Mouse (Mus musculus) limb, embryonic 10.5 days (tissue): Measurements from ENCODE around the gene Adamts17. TPM values are rescaled to one million over a fixed set of nuclear protein-coding genes. Genes with fewer than 3 reads are reported as not detected.
A peak's percentile ranks its signal among the peaks of the same experiment; 100 is the strongest.

Experiments
- DNase-seq: peaks from one replicate; pipeline ENCODE4 v3.0.0-alpha.2; 2017; ENCODE audit warnings: low spot score
- H3K27ac ChIP-seq: fragments of 300-500 bp; sonication (generic); 2 replicates; pipeline ENCODE4 v1.5.1; 2016; ENCODE audit warnings: mild to moderate bottlenecking
- H3K27me3 ChIP-seq: fragments of 300-500 bp; sonication (generic); 2 replicates; pipeline ENCODE4 v1.6.1; 2016; ENCODE audit warnings: low read depth, mild to moderate bottlenecking; ENCODE audit not compliant: poor library complexity, severe bottlenecking
- H3K36me3 ChIP-seq: fragments of 300-500 bp; sonication (generic); 2 replicates; pipeline ENCODE4 v1.6.1; 2016; ENCODE audit warnings: mild to moderate bottlenecking, moderate library complexity
- H3K4me1 ChIP-seq: fragments of 300-500 bp; sonication (generic); 2 replicates; pipeline ENCODE4 v1.6.1; 2016
- H3K4me3 ChIP-seq: fragments of 300-500 bp; sonication (generic); 2 replicates; pipeline ENCODE4 v1.5.1; 2016; ENCODE audit warnings: mild to moderate bottlenecking, moderate library complexity
- H3K9me3 ChIP-seq: fragments of 300-500 bp; sonication (generic); replicated peaks from 2 replicates; pipeline ENCODE4 v1.6.1; 2016; ENCODE audit warnings: mild to moderate bottlenecking
- WGBS: fragments of 180-500 bp; shearing (Covaris S2); methylation state at CpG from one replicate; pipeline ENCODE4 v1.1.7; 2016; 5-methylcytosine and 5-hydroxymethylcytosine counted together
- polyA plus RNA-seq: library from polyadenylated mRNA; unstranded; fragments of >200 nt; fragmentation: Nextera tagmentation; extraction: Ambion mirVana; gene quantifications from 2 replicates; pipeline ENCODE4 v1.2.1, GENCODE M21; 2016

The Adamts17 gene
- 4.4 and 6.7 TPM in 2 replicates for polyA plus RNA-seq

DNA sequence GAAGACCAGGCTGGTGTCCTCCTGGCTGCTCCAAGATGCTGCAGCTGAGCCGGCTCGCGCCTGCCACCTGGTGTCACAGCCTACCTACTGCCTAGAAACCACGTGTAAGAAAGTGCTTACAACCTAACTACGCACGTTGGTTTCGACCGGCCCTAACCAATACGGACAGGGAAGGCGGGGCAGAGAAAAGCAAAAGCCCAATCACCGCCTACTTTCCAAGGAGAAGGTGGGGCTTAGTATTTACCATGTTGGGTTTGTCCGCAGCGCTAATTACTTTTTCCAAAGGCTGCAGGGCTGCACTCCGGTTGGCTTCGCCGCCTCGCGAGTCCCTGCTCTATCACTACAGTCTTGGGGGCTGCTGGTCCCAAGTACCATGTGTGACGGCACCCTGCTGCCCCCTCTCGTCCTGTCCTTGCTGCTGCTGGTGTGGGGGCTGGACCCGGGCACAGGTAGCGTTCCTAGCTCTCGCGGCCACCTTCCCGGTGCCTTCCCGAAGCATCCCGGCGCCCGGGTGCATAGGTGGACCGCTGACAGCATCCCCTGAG, at the start of gene Adamts17:
Adamts17 (plus strand) TSS at position 273 of the 545 bp plus-strand sequence.
- peak; percentile 90 for DNase-seq
- peaks cover 22% of the 10 kb centered on the region for H3K27me3 ChIP-seq

DNA sequence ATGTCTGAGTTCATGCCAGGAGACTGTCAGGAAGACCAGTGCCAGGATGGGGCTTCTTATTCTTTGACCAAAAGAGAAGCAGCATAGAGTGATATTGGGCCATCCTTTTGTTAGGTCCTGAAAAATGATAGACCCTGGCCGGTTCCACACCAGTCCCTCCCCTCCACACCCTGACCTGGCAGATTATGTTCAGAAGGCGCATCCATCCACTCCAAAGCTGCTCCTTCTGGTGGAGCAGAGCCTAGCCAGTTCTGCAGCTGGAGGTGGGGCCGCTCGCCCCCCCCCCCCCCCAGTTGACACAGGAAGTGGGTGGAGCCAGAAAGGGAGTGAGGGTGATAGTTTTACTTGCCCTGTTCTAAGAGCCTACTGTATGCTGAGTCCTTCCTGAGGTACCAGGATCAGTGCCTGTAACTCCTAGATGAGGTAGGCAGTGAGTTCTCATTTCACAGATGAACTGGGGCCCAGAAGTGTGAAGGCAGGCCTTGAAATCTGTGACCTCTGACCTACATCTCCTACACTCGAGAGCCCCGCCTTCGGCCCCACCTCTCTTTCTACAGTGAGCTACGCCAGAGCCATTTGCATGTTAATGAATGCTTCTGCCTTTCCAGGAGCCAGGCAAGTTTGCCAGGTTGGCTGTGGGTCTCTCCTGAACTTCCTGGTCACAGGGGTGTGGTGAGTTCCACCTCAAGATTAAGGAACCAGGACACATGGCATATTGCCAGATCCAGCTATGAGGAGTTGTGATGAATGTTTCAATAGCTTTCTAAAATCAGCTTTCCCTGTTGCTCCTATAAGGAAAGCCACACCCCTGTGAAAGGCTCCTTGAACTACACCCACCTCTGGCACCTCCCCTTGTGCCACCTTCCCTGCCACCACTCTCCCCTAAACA, 49.4 kb upstream of the Adamts17 start:
- H3K27ac ChIP-seq, result peak overlapping the region; percentile 67
- H3K4me1 ChIP-seq, result peaks cover 33% of the 10 kb centered on the region
- no peaks in the 10 kb centered on the region for H3K9me3 ChIP-seq
- peak; percentile 44 for DNase-seq
- peak overlapping the region; percentile 1; the same call in 1 of the 2 replicates for H3K4me3 ChIP-seq
- H3K36me3 ChIP-seq, result no peaks in the 10 kb centered on the region
- no peaks in the 10 kb centered on the region for H3K27me3 ChIP-seq
- 21% methylated on average over 8 of the region's 8 CpGs for WGBS

More for the DNA sequence above, at the start of gene Adamts17:
- Histone ChIP-seq H3K4me3 (peak within 1 kb of the TSS; percentile 82), H3K27ac (peak within 1 kb of the TSS; percentile 57), H3K9me3 (no peaks in the 10 kb centered on the region), H3K36me3 (no peaks in the 10 kb centered on the region), H3K4me1 (peaks cover 29% of the 10 kb centered on the region)
- WGBS, result under 1% methylated on average over 30 of the region's 30 CpGs

DNA sequence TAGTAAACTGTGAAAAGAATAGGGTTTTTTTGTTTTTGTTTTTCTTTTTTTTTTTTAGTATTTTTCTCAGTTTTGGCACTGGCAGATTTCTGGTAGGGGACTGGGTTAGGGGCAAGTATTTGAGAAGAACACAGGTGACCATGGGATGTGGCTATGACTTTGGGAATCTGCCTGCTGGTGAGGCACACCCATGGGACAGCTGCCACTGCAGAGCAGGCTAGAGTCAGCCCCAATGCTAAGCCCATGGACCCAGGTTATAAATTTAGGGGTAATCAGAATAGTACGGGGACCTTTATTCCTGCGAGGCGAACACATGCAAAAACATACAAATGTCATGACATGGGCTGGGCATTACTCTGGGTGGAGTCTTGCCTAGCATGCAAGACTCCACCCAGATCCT, 48.5 kb upstream of the Adamts17 start:
- Histone ChIP-seq H3K27ac (no peak overlapping the region), H3K9me3 (no peaks in the 10 kb centered on the region), H3K4me1 (peaks cover 24% of the 10 kb centered on the region), H3K4me3 (no peak overlapping the region), H3K36me3 (no peaks in the 10 kb centered on the region), H3K27me3 (no peaks in the 10 kb centered on the region)
- DNase-seq, result no peak
- WGBS, result 91% methylated on average over 3 of the region's 3 CpGs

DNA sequence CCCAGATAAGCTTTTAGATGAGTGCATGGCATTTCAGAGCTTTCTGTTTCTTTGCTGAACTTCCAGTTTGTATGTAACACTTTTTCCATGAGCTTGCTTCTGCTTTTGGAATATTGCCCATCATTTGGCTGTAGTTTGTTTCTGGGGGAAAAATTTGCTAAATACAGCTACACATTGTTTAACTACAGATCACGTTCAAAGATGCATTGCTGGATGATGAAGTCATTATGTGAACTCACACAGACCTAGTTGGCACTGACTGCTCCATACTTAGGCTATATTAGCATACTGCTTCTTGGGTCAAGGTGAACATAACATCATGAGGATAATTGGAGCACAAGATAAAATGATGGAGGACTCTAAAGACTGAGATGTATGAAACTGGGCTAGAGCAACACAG, 42.6 kb upstream of the Adamts17 start:
- no peak for DNase-seq
- 79% methylated on average over 1 of the region's 1 CpGs for WGBS
- Histone ChIP-seq H3K27me3 (no peaks in the 10 kb centered on the region), H3K4me3 (no peak overlapping the region), H3K36me3 (no peaks in the 10 kb centered on the region), H3K9me3 (no peaks in the 10 kb centered on the region), H3K4me1 (peaks cover 11% of the 10 kb centered on the region), H3K27ac (no peak overlapping the region)

DNA sequence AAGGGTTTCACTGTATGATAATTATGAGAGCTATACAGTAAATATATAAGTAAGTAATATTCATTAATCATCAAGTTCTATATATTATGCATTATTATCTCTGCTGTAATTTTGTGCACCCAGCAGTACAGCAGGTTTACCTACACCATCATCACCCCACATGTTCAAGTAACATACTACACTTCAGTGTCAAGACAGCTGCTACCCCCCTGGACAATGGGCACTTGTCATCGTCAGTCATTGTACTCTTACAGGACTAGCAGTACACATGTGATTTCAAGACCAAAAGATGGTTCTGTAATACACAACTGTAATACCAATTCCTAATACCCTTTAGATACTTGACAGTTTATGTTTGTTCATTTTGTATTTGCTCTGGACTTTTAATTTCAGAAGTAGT, 42.2 kb upstream of the Adamts17 start:
- 89% methylated on average over 1 of the region's 1 CpGs for WGBS

DNA sequence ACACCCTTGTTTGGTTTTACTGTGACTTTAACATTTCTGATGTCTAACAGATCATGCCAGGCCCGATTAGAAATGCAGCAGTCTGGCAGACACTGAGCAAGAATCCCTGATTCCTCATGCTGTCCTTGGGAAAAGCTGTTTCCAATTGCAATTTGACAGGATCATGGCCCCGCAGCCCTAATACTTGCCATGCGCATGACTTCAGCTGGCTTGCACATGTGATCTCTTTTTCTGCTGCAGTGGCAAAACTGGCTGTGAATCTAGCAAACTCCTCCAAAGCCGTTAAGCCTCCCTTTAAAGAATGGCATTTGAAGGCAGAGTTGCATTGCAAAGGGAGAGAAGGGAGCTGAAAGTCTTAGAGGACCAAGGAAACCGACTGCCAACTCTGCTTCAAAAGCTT, 40.7 kb upstream of the Adamts17 start:
- no peaks in the 10 kb centered on the region for H3K27me3 ChIP-seq
- H3K4me1 ChIP-seq, result peaks cover 13% of the 10 kb centered on the region
- no peaks in the 10 kb centered on the region for H3K9me3 ChIP-seq
- WGBS, result 33% methylated on average over 5 of the region's 5 CpGs
- no peaks in the 10 kb centered on the region for H3K36me3 ChIP-seq
- no peak overlapping the region for H3K4me3 ChIP-seq
- H3K27ac ChIP-seq, result no peak overlapping the region
- DNase-seq, result peak; percentile 37

More for the DNA sequence above, 42.2 kb upstream of the Adamts17 start:
- H3K9me3 ChIP-seq, result no peaks in the 10 kb centered on the region
- H3K27ac ChIP-seq, result no peak overlapping the region
- peaks cover 11% of the 10 kb centered on the region for H3K4me1 ChIP-seq
- no peak overlapping the region for H3K4me3 ChIP-seq
- DNase-seq, result no peak
- no peaks in the 10 kb centered on the region for H3K36me3 ChIP-seq
- no peaks in the 10 kb centered on the region for H3K27me3 ChIP-seq

DNA sequence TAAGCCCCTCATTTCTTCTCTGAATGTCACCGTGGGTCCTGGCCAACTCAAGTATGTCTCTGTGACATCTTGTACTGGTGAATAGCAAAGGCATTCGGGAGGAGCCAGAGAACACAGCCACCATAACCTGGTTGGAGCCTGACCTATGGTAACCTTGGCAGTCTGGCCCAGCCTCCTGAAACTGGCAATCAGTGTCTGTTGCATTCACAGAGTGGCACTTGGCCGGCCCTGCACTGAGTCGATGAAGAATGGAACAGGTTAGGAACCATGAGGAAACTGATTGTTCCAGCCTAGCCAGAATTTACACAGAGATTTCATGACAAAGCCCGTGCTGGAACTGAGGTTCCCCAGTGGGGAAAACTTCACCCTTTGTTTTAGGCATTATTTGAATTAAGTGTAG, 38.8 kb upstream of the Adamts17 start:
- Histone ChIP-seq H3K9me3 (no peaks in the 10 kb centered on the region), H3K4me1 (peaks cover 16% of the 10 kb centered on the region), H3K36me3 (no peaks in the 10 kb centered on the region), H3K27me3 (no peaks in the 10 kb centered on the region), H3K27ac (no peak overlapping the region), H3K4me3 (no peak overlapping the region)
- DNase-seq, result no peak
- 84% methylated on average over 5 of the region's 5 CpGs for WGBS

DNA sequence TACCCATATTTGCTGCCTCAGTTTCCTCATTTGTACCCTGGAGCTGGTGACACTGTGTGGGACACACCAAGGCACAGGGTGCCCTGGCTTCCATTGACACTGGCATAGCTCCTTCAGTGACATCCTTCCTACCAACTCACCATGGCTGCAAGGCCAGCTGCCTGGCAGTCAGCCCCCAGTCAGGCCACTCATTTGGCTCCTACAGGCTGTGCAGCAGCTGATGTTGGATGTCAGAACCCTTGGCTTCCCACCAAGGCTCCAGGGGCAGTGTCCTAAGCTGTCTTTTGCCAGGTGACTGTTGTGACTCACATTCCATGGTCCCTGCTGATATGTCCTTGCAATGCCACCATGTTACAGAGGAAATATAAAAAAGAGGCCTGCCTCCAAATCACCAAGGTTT, 37.8 kb upstream of the Adamts17 start:
- H3K9me3 ChIP-seq, result no peaks in the 10 kb centered on the region
- DNase-seq, result no peak
- H3K36me3 ChIP-seq, result no peaks in the 10 kb centered on the region
- H3K4me3 ChIP-seq, result no peak overlapping the region
- H3K4me1 ChIP-seq, result peaks cover 16% of the 10 kb centered on the region
- H3K27me3 ChIP-seq, result no peaks in the 10 kb centered on the region
- 0 out of 2 replicates have a peak overlapping the region, but pooled peaks have one; percentile 17 for H3K27ac ChIP-seq

DNA sequence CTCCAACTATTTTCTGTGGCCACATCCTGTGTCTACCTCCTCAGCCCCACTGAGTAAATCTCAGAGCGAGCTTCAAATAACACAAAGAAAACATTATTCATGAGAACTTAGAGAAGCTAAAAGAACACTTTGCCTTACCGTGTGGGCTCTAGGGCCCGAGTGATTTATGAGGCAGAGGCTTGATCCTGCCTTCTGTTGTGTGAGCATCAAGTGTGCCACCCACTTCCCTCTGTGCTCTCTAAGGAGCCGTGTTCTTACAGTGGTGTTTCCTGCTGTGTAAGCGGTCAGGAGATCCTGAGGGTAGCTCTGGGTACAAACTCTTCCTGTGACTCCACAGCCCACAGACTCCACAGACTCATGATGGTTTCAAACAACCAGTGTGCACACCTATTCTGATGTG, 35.7 kb upstream of the Adamts17 start:
- Histone ChIP-seq H3K27ac (no peak overlapping the region), H3K4me3 (no peak overlapping the region), H3K9me3 (no peaks in the 10 kb centered on the region), H3K4me1 (peaks cover 14% of the 10 kb centered on the region), H3K27me3 (no peaks in the 10 kb centered on the region), H3K36me3 (no peaks in the 10 kb centered on the region)
- no peak for DNase-seq
- WGBS, result 57% methylated on average over 5 of the region's 5 CpGs

DNA sequence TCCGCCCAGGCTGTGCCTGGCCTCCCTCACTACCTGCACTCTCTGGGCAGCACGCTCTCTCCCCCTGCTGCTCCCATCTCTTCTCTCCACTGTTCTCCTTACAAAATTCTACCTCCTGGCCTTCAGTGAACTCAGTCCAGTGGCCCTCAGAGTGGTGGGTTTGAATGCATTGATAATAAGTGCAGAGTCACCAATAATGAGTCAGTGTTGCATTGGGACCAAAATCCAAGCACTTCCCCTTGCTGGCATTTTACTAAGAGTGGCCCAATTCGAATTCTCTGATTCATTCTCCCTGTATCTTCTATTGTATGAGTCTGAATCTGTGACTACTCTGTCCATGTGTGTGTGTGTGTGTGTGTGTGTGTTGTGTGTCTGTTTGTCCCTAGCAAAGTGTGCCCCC, 32.7 kb upstream of the Adamts17 start:
- H3K9me3 ChIP-seq, result no peaks in the 10 kb centered on the region
- H3K36me3 ChIP-seq, result no peaks in the 10 kb centered on the region
- no peak for DNase-seq
- no peaks in the 10 kb centered on the region for H3K27me3 ChIP-seq
- peaks cover 5% of the 10 kb centered on the region; the same call in 1 of the 2 replicates for H3K4me1 ChIP-seq
- H3K27ac ChIP-seq, result no peak overlapping the region
- WGBS, result 67% methylated on average over 3 of the region's 3 CpGs
- no peak overlapping the region for H3K4me3 ChIP-seq

DNA sequence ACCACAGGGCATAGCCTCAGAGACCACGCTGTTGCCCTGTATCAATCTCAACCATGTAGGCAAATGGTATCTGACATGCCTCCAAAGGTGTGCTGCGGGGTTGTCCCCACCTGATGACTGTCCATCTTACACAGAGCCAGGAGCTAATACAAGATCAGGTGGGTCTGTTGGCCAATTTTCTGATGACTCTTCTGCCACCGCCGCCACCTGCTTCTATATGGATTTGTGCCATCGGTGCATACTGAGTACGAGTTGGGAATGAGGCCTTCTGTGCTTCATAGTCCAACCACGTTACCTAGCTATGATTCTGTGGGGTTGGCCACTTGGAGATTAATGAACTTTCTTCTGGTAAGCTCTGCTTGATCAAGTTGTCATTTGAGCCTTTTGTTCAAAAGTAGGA, 29.1 kb upstream of the Adamts17 start:
- H3K4me1 ChIP-seq, result no peaks in the 10 kb centered on the region
- no peak overlapping the region for H3K27ac ChIP-seq
- WGBS, result 96% methylated on average over 7 of the region's 7 CpGs
- no peak for DNase-seq
- no peak overlapping the region for H3K4me3 ChIP-seq
- H3K27me3 ChIP-seq, result no peaks in the 10 kb centered on the region
- no peaks in the 10 kb centered on the region for H3K9me3 ChIP-seq
- H3K36me3 ChIP-seq, result no peaks in the 10 kb centered on the region

DNA sequence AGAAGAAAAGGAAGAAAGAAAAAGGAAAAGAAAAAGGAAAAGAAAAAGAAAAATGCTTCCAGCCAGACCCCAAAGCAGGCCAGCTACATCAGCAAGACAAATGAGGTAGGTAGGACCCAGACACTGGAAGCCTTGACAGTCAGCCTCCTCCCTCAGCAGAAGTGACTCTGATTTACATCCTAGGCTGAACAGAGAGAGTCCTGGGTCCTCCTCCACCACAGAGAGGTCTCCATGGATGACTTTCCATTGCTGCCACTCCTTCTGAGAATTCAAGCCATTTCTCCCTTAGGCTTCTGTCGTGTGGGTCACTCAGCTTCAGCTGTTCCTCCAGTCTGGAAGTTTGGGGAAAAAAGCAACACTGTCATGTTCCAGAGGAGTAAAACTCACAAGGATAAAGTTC, 28.2 kb upstream of the Adamts17 start:
- no peak for DNase-seq
- Histone ChIP-seq H3K9me3 (no peaks in the 10 kb centered on the region), H3K27ac (no peak overlapping the region), H3K4me3 (no peak overlapping the region), H3K4me1 (no peaks in the 10 kb centered on the region), H3K27me3 (no peaks in the 10 kb centered on the region), H3K36me3 (no peaks in the 10 kb centered on the region)
- 85% methylated on average over 1 of the region's 1 CpGs for WGBS

DNA sequence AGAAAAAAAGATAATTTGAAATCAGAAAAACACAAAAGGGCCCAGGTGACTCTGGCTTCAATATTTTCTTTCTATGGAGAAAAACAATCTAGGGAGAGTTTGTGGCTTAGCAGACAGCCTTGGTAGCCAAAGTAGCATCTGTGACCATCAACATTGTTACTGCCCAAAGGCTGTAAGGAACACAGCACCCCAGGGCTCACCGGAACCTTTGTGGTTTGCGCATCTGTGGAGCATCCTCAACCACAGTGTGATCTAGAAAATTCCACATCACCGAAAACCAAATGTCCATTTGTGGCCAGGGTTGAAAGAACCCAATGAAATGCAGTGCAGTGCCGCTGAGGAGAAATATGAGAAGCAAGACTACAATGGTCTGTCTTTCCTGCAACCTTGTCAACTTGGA, 27.2 kb upstream of the Adamts17 start:
- Histone ChIP-seq H3K36me3 (no peaks in the 10 kb centered on the region), H3K4me3 (no peak overlapping the region), H3K9me3 (no peaks in the 10 kb centered on the region), H3K27me3 (no peaks in the 10 kb centered on the region), H3K4me1 (no peaks in the 10 kb centered on the region), H3K27ac (no peak overlapping the region)
- no peak for DNase-seq
- WGBS, result 96% methylated on average over 4 of the region's 4 CpGs
